Mouse (Mus musculus) cerebellum, adult 8-10 months (tissue): ENCODE measurements around the gene Ugt1a7c.
"Not testable (repeated sequence)": the region's sequence is repeated elsewhere in the genome, so short reads cannot be mapped to it uniquely, and the experiment has no call there.

ENCODE experiments used
- DNase-seq: peaks from one replicate; pipeline ENCODE4 v3.0.0; 2022

Ugt1a7c gene

GRCm38 (mm10) chr1:88225301-88225700 lies 130.4 kb downstream of the Ugt1a7c start:
- not testable (repeated sequence) for DNase-seq

GRCm38 (mm10) chr1:88225741-88226140 lies 130.9 kb downstream of the Ugt1a7c start:
- DNase-seq = no peak

DNA sequence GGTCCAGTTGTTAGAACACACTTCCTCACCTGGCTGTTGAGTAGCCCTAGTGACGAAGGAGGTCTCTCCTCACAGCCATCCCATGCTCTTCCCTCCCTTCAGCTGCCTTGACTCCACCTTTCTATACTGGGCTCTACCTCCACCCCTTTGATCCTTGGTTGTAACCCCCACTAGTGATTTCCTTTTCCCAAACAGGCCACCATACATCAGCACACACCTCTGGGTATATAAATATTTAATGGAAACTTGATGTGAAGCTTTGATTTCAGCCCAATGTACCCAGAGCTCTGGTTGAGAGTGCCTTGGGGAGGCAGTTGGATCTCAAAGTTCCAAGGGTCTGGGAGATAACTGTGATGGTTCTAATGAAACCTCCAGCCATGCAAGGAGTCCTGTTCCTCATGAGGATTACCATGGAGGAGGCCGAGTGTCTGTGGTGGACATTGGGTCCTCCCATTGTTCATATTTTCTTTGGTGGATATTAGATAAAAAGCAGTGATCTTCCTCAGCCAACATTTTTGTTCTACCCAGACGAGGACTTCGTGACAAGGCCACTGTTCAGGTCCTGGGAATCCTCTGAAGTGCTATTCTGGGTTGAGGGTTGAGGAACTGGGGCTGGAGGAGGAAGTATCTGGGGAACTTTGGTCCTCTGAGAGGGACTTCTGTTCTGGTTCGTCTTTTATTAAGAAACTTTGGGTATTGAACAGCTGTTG lies 132.0 kb downstream of the Ugt1a7c start, which contains the start of gene Mroh2a:
Gene Mroh2a, plus strand, starts transcription at position 317 of the 710 bp plus-strand sequence.
- DNase-seq = no peak

- DNase-seq = no peak
Observed at GRCm38 (mm10) chr1:88227482-88227881, 132.6 kb downstream of the Ugt1a7c start.

GRCm38 (mm10) chr1:88228121-88228520 lies 133.3 kb downstream of the Ugt1a7c start:
- DNase-seq = no peak

GRCm38 (mm10) chr1:88229566-88229965 lies 134.7 kb downstream of the Ugt1a7c start:
- DNase-seq = no peak

DNA sequence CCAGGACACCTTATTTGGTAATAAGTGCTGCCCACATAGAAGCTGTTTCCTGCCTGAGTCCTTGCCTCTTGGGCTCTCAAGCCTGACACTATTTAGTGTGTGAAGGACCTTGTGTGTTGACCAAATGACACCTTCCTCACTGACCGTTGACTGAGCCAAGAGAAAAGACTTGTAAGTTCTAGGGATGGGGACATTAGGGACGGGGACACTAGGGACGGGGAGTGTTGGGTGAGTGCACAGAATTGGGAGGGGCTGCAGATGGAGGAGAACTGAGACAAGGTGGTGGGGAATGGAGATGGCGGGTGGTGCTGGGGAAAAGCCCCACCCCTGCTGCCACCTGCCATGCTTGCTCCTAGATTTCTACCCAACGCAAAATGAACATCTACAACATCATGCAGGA lies 135.1 kb downstream of the Ugt1a7c start:
- DNase-seq = no peak

GRCm38 (mm10) chr1:88230421-88230820 lies 135.6 kb downstream of the Ugt1a7c start:
- no peak for DNase-seq

DNA sequence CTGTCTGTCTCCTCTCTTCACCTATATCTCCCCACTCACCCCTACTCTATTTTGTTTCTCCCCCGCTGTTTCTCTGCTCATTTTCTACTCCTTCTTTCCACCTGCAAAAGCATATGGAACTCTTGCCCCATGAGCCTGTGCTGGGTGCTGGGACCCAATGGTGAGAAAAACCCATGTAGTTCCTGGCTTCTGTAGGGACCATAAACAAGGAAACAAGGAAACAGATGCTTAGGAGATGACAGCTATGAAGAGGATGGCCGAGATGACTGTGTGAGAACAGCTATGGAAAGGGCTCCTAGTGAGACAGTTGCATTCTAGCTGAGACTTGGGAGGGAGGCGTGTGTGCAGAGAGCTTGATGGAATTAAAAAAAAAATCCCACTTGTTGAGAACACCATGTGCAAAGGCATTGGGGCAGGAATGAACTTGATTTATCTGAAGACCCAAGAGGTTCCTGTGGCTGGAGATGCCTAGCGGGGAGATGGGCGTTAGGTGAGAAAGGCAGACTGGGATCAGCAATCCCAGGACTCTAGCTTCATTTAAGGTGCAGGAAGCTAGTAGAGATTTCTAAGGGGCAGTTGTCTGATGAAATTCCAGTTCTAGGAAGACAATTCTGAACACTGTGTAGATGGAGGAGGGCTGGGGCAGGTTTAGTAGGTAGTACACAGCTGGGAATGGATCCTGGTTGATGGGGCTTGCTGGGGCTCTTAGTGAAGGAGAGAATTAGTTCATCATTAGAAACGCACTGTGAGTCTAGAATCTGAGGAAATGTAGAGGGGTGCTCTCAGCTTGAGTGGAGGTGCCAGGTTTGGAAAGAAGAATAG lies 136.3 kb downstream of the Ugt1a7c start:
- no peak for DNase-seq

- DNase-seq = no peak
Observed at GRCm38 (mm10) chr1:88231803-88232499, 137.1 kb downstream of the Ugt1a7c start.

GRCm38 (mm10) chr1:88232664-88233380 lies 138.0 kb downstream of the Ugt1a7c start:
- DNase-seq = no peak

- DNase-seq = no peak
Observed at GRCm38 (mm10) chr1:88233421-88234247, 138.8 kb downstream of the Ugt1a7c start.

GRCm38 (mm10) chr1:88234248-88234610 lies 139.4 kb downstream of the Ugt1a7c start:
- no peak for DNase-seq

DNA sequence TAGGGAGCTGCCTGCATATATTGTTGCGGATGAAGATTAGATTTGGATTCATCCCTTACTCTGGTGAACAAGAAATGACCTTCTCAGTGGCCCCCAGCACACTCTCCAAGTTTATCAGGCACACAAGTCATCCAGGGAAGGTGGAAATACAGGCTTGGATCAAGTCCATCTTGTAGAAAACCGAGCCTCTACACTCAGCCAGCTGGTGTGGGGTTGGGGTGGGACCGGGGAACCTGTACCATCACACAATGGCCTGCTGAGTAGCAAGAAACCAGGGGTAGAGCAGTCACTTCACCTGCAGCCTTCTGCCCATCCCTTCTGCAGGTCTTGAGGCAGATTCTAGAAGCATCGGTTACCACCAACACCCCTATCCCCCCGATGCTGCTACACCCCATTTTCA lies 139.8 kb downstream of the Ugt1a7c start:
- DNase-seq = no peak

DNA sequence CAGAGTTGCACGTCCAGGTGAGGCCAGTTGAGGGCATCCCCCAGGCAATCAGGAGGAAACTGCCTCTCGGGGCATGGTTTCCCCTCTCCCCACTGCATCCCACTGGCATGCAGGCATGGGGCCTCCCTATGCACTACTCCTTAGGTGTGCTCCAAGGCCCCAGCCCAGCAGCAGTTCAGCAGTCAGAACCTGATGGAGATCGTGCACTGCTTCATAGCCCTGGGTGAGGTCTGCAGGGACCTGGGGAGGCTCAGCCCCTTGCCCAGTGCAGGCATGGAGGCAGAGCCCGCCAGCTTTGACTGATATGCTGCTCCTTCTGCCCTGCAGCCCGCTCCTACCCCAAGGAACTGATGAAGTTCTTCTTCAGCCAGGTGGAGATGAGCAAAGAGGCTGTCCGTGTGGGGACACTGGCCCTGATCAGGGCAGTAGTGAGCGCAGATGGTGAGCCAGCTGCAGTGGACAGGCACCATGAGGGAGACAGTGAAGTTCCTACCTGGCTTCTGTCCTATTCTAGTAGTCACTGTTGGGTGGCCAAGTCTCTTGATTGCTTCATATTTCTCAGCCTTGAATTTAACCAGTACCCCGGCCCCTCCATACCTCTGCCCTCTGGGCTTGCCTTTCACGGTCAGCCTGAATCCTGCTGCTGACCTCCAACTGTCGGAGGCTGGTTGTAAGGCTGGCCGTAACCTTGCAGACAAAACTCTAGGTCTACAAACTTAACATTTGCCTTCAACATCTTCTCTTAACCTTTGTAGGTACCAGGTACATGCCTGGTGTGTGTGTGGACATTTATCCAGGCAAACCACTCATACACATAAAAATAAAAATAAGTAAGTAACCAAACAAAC lies 140.4 kb downstream of the Ugt1a7c start:
- DNase-seq = no peak

DNA sequence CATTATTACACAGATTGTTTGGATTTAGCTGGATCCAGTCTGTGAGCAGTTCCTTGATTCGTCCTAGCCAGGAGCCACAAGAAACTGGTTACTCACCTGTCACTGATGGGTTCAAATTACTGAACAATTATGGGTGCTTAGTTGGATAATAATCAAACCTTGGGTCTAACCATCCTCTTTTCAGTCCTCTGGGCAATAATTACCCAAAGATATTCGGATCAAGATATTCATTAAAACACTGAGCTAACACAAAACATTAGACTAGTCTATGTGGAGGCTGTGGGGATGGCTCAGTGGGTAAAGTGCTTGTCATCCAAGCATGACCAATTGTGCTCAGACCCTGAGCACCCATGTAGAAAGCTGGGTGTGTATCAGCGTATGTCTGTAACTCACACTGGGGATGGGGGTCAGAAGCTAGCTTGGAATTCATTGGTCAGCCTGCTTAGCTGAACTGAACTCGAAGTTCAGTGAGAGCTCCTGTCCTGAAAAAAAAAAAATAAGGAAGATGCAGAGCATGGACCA lies 141.1 kb downstream of the Ugt1a7c start:
- no peak for DNase-seq

- DNase-seq = no peak
Observed at GRCm38 (mm10) chr1:88237311-88237710, 142.4 kb downstream of the Ugt1a7c start.

- DNase-seq = no peak
Observed at GRCm38 (mm10) chr1:88238771-88239170, 143.9 kb downstream of the Ugt1a7c start.

- no peak for DNase-seq
Observed at GRCm38 (mm10) chr1:88240072-88240471, 145.2 kb downstream of the Ugt1a7c start.

GRCm38 (mm10) chr1:88240579-88240978 lies 145.7 kb downstream of the Ugt1a7c start:
- DNase-seq = no peak

DNA sequence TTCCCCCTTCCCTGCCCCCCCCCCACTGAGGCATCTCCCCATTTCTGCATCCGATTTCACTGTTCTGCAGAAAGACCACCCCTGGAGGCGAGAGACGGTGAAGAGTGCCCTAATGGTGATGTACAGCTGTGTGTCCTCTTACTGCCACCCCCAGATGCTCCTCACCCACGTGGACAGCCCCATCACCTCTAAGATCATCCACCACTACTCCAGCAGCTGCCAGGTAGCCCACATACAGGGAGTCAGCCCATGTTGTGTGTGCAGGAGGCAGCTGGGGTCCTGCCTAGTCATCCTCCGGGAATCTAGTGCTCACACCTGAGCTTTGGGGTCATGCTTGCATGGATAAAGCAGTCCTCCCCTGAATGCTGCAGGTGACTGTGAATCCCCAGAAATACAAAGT lies 149.0 kb downstream of the Ugt1a7c start:
- DNase-seq = no peak
